Mouse (Mus musculus) heart, embryonic 13.5 days (tissue): ENCODE data around the gene Syne3. TPM values are rescaled to one million over a fixed set of nuclear protein-coding genes. Genes with fewer than 3 reads are reported as not detected.

Source experiments
- ATAC-seq: fragments of 200-750 bp; cut with Nextera tagmentation; 2 replicates; pipeline ENCODE4 v1.8.0; 2017; ENCODE audit warnings: moderate TSS enrichment; ENCODE audit not compliant: insufficient number of reproducible peaks, low FRiP score, low TSS enrichment; ENCODE audit errors: extremely low read depth
- H3K27ac ChIP-seq: fragments of 300-500 bp; sonication (generic); replicated peaks from 2 replicates; pipeline ENCODE4 v1.5.1; 2015; ENCODE audit warnings: moderate library complexity, mild to moderate bottlenecking, inconsistent platforms
- H3K27me3 ChIP-seq: fragments of 300-500 bp; sonication (generic); replicated peaks from 2 replicates; pipeline ENCODE4 v1.6.1; 2015; ENCODE audit warnings: mild to moderate bottlenecking, inconsistent platforms
- H3K36me3 ChIP-seq: fragments of 300-500 bp; sonication (generic); 2 replicates; pipeline ENCODE4 v1.6.1; 2015; ENCODE audit warnings: mild to moderate bottlenecking, inconsistent platforms
- H3K4me1 ChIP-seq: fragments of 300-500 bp; sonication (generic); 2 replicates; pipeline ENCODE4 v1.6.1; 2015; ENCODE audit warnings: inconsistent platforms
- H3K4me2 ChIP-seq: fragments of 300-500 bp; sonication (generic); 2 replicates; pipeline ENCODE4 v1.6.1; 2015; ENCODE audit warnings: inconsistent platforms, mild to moderate bottlenecking, moderate library complexity
- H3K4me3 ChIP-seq: fragments of 300-500 bp; sonication (generic); 2 replicates; pipeline ENCODE4 v1.5.1; 2015; ENCODE audit warnings: moderate library complexity, mild to moderate bottlenecking, inconsistent platforms
- H3K9ac ChIP-seq: fragments of 300-500 bp; sonication (generic); 2 replicates; pipeline ENCODE4 v1.6.1; 2015; ENCODE audit warnings: inconsistent platforms, mild to moderate bottlenecking, moderate library complexity
- H3K9me3 ChIP-seq: fragments of 300-500 bp; sonication (generic); 2 replicates; pipeline ENCODE4 v1.6.1; 2016; ENCODE audit warnings: inconsistent platforms
- WGBS: fragments of 180-500 bp; shearing (Covaris S2); methylation state at CpG from one replicate; pipeline ENCODE4 v1.1.7; 2015; ENCODE audit warnings: mixed read lengths; 5-methylcytosine and 5-hydroxymethylcytosine counted together
- polyA plus RNA-seq: library from polyadenylated mRNA; unstranded; fragments of >200 nt; fragmentation: Nextera tagmentation; extraction: Ambion mirVana; gene quantifications from 2 replicates; pipeline ENCODE4 v1.2.1, GENCODE M21; 2015

Gene Syne3
- polyA plus RNA-seq, 1 experiment from 2014 or later: 0.36 TPM

- Histone ChIP-seq H3K36me3 (peaks cover 5% of the 10 kb centered on the region; the same call in 1 of the 2 replicates), H3K4me2 (no peak overlapping the region), H3K4me3 (no peak overlapping the region), H3K4me1 (no peaks in the 10 kb centered on the region), H3K9ac (no peak overlapping the region), H3K9me3 (peaks cover 8% of the 10 kb centered on the region), H3K27me3 (peaks cover 27% of the 10 kb centered on the region), H3K27ac (no peak overlapping the region)
- WGBS: 73% methylated on average over 4 of the region's 4 CpGs
- ATAC-seq: no peak
These were observed 73.4 kb downstream of the Syne3 start for GRCm38 (mm10) chr12:104936223-104936622.

GRCm38 (mm10) chr12:104935144-104935543 is 74.5 kb downstream of the Syne3 start:
- no peak overlapping the region for H3K27ac ChIP-seq
- WGBS: 87% methylated on average over 8 of the region's 8 CpGs
- H3K4me1 ChIP-seq: no peaks in the 10 kb centered on the region
- peaks cover 22% of the 10 kb centered on the region for H3K27me3 ChIP-seq
- no peak overlapping the region for H3K4me3 ChIP-seq
- H3K4me2 ChIP-seq: no peak overlapping the region
- no peak for ATAC-seq
- no peak overlapping the region for H3K9ac ChIP-seq
- H3K36me3 ChIP-seq: peaks cover 5% of the 10 kb centered on the region; the same call in 1 of the 2 replicates
- peaks cover 8% of the 10 kb centered on the region for H3K9me3 ChIP-seq

- H3K27me3 ChIP-seq: peaks cover 17% of the 10 kb centered on the region
- H3K9ac ChIP-seq: no peak overlapping the region
- no peak for ATAC-seq
- no peak overlapping the region for H3K4me2 ChIP-seq
- peaks cover 5% of the 10 kb centered on the region; the same call in 1 of the 2 replicates for H3K36me3 ChIP-seq
- H3K9me3 ChIP-seq: peaks cover 8% of the 10 kb centered on the region
- H3K4me3 ChIP-seq: no peak overlapping the region
- no peaks in the 10 kb centered on the region for H3K4me1 ChIP-seq
- 57% methylated on average over 13 of the region's 13 CpGs for WGBS
- H3K27ac ChIP-seq: no peak overlapping the region
These were observed 75.8 kb downstream of the Syne3 start for GRCm38 (mm10) chr12:104933800-104934199.

- Histone ChIP-seq H3K4me2 (no peak overlapping the region), H3K27ac (no peak overlapping the region), H3K4me1 (no peaks in the 10 kb centered on the region), H3K9me3 (peaks cover 8% of the 10 kb centered on the region), H3K36me3 (peaks cover 5% of the 10 kb centered on the region; the same call in 1 of the 2 replicates), H3K4me3 (no peak overlapping the region), H3K27me3 (peaks cover 12% of the 10 kb centered on the region), H3K9ac (no peak overlapping the region)
- ATAC-seq: no peak
- 62% methylated on average over 2 of the region's 2 CpGs for WGBS
These were observed 76.4 kb downstream of the Syne3 start for GRCm38 (mm10) chr12:104933217-104933616.

- no peak overlapping the region for H3K27ac ChIP-seq
- peaks cover 6% of the 10 kb centered on the region; the same call in 1 of the 2 replicates for H3K27me3 ChIP-seq
- no peaks in the 10 kb centered on the region for H3K36me3 ChIP-seq
- H3K9ac ChIP-seq: no peak overlapping the region
- H3K9me3 ChIP-seq: no peaks in the 10 kb centered on the region
- ATAC-seq: no peak
- no peak overlapping the region for H3K4me3 ChIP-seq
- no peak overlapping the region for H3K4me2 ChIP-seq
- H3K4me1 ChIP-seq: 0 out of 2 replicates have a peak, but pooled peaks cover 4% of the 10 kb centered on the region
- 85% methylated on average over 2 of the region's 2 CpGs for WGBS
These were observed 83.8 kb downstream of the Syne3 start for GRCm38 (mm10) chr12:104925765-104926164.

- Histone ChIP-seq H3K4me1 (0 out of 2 replicates have a peak, but pooled peaks cover 4% of the 10 kb centered on the region), H3K4me3 (no peak overlapping the region), H3K27ac (no peak overlapping the region), H3K9ac (no peak overlapping the region), H3K4me2 (no peak overlapping the region), H3K27me3 (peaks cover 6% of the 10 kb centered on the region; the same call in 1 of the 2 replicates), H3K36me3 (no peaks in the 10 kb centered on the region), H3K9me3 (no peaks in the 10 kb centered on the region)
- 86% methylated on average over 5 of the region's 5 CpGs for WGBS
- no peak for ATAC-seq
These were observed 84.6 kb downstream of the Syne3 start for GRCm38 (mm10) chr12:104925035-104925434.

- Histone ChIP-seq H3K9ac (no peak overlapping the region), H3K27ac (no peak overlapping the region), H3K4me2 (no peak overlapping the region), H3K4me3 (no peak overlapping the region), H3K4me1 (0 out of 2 replicates have a peak, but pooled peaks cover 4% of the 10 kb centered on the region), H3K27me3 (peaks cover 6% of the 10 kb centered on the region; the same call in 1 of the 2 replicates), H3K9me3 (no peaks in the 10 kb centered on the region), H3K36me3 (no peaks in the 10 kb centered on the region)
- no peak for ATAC-seq
- WGBS: 82% methylated on average over 3 of the region's 3 CpGs
These were observed 85.1 kb downstream of the Syne3 start for GRCm38 (mm10) chr12:104924546-104924945.

GRCm38 (mm10) chr12:104923948-104924388 is 85.6 kb downstream of the Syne3 start:
- H3K9me3 ChIP-seq: no peaks in the 10 kb centered on the region

GRCm38 (mm10) chr12:104922647-104923046 is 87.0 kb downstream of the Syne3 start:
- Histone ChIP-seq H3K9me3 (no peaks in the 10 kb centered on the region), H3K4me3 (no peak overlapping the region), H3K36me3 (no peaks in the 10 kb centered on the region), H3K4me1 (0 out of 2 replicates have a peak, but pooled peaks cover 4% of the 10 kb centered on the region), H3K27me3 (peaks cover 6% of the 10 kb centered on the region; the same call in 1 of the 2 replicates), H3K4me2 (no peak overlapping the region), H3K27ac (no peak overlapping the region), H3K9ac (no peak overlapping the region)
- ATAC-seq: no peak
- WGBS: 73% methylated on average over 8 of the region's 8 CpGs

More at GRCm38 (mm10) chr12:104923948-104924388, 85.6 kb downstream of the Syne3 start:
- no peak for ATAC-seq
- Histone ChIP-seq H3K9ac (no peak overlapping the region), H3K27me3 (peaks cover 6% of the 10 kb centered on the region; the same call in 1 of the 2 replicates), H3K4me1 (0 out of 2 replicates have a peak, but pooled peaks cover 4% of the 10 kb centered on the region), H3K27ac (no peak overlapping the region), H3K4me3 (no peak overlapping the region), H3K36me3 (no peaks in the 10 kb centered on the region), H3K4me2 (no peak overlapping the region)
- WGBS: 59% methylated on average over 19 of the region's 19 CpGs

GRCm38 (mm10) chr12:104921071-104921470 is 88.5 kb downstream of the Syne3 start:
- Histone ChIP-seq H3K27me3 (peaks cover 6% of the 10 kb centered on the region; the same call in 1 of the 2 replicates), H3K9me3 (no peaks in the 10 kb centered on the region), H3K4me2 (no peak overlapping the region), H3K4me3 (no peak overlapping the region), H3K36me3 (no peaks in the 10 kb centered on the region), H3K4me1 (0 out of 2 replicates have a peak, but pooled peaks cover 4% of the 10 kb centered on the region), H3K27ac (no peak overlapping the region), H3K9ac (no peak overlapping the region)
- WGBS: 76% methylated on average over 7 of the region's 7 CpGs
- no peak for ATAC-seq

- Histone ChIP-seq H3K27me3 (peaks cover 6% of the 10 kb centered on the region; the same call in 1 of the 2 replicates), H3K27ac (no peak overlapping the region), H3K9me3 (no peaks in the 10 kb centered on the region), H3K9ac (no peak overlapping the region), H3K4me2 (no peak overlapping the region), H3K4me1 (0 out of 2 replicates have a peak, but pooled peaks cover 4% of the 10 kb centered on the region), H3K4me3 (no peak overlapping the region), H3K36me3 (no peaks in the 10 kb centered on the region)
- 72% methylated on average over 2 of the region's 2 CpGs for WGBS
- ATAC-seq: no peak
These were observed 90.4 kb downstream of the Syne3 start for GRCm38 (mm10) chr12:104919247-104919646.

- H3K4me3 ChIP-seq: no peak overlapping the region
- H3K9ac ChIP-seq: no peak overlapping the region
- peaks cover under 1% of the 10 kb centered on the region; the same call in 1 of the 2 replicates for H3K27me3 ChIP-seq
- no peak overlapping the region for H3K27ac ChIP-seq
- ATAC-seq: no peak
- H3K36me3 ChIP-seq: no peaks in the 10 kb centered on the region
- H3K4me1 ChIP-seq: peaks cover under 1% of the 10 kb centered on the region; the same call in 1 of the 2 replicates
- no peak overlapping the region for H3K4me2 ChIP-seq
- H3K9me3 ChIP-seq: no peaks in the 10 kb centered on the region
- 83% methylated on average over 2 of the region's 2 CpGs for WGBS
These were observed 91.7 kb downstream of the Syne3 start for GRCm38 (mm10) chr12:104917927-104918326.
